Mouse (Mus musculus) cerebral cortex, adult 2 months (tissue): ENCODE measurements around the gene Mical3.

Experiments
- WGBS: fragments of 180-500 bp; shearing (Covaris S2); methylation state at CpG from one replicate; pipeline ENCODE4 v1.1.7; 2018; 5-methylcytosine and 5-hydroxymethylcytosine counted together

Gene Mical3

DNA sequence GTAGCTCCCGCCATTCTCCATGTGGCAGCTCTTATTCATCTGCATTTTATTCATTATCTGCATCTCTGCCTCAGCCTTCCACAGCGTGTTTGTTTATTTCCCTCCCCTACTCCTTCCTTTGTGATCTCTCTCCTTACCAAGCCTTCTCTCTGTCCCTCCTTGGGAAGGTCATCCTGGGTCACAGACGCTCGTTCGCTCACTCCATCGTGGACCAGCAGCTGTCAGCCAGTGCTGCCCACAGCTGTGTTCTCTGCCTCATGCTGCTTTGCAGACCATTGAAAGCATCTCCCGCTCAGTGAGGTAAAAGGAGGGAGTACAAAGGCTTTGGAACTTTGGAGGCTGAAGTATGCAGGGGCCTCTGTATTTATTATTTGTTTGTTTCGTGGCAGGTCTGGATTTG, 15.1 kb upstream of the Mical3 start:
- 75% methylated on average over 8 of the region's 8 CpGs for WGBS

- WGBS = 62% methylated on average over 13 of the region's 13 CpGs
Measured at GRCm38 (mm10) chr6:121145010-121145604, 14.3 kb upstream of the Mical3 start.

- WGBS = 64% methylated on average over 4 of the region's 4 CpGs
Measured at GRCm38 (mm10) chr6:121144066-121144465, 13.3 kb upstream of the Mical3 start.

DNA sequence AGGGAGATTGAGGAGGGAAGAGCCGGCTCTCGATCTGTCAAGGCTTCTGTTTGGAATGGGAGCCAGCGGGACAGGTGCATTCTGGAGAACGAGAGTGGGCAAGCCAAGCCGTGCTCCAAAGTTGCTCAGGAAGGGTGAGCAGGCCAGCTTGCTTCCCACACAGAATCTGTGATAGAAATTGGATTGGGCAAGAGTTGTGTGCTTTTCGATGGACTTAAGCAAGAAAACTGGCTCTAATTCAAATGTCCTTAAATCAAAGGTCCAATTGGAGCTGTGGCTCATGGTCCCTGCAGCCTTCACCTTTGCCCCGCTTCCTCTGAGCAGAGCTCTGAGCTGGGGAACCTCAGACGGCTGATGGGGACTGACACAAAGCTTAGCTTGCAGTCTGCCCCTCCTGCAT, 12.6 kb upstream of the Mical3 start:
- WGBS = 75% methylated on average over 8 of the region's 8 CpGs

DNA sequence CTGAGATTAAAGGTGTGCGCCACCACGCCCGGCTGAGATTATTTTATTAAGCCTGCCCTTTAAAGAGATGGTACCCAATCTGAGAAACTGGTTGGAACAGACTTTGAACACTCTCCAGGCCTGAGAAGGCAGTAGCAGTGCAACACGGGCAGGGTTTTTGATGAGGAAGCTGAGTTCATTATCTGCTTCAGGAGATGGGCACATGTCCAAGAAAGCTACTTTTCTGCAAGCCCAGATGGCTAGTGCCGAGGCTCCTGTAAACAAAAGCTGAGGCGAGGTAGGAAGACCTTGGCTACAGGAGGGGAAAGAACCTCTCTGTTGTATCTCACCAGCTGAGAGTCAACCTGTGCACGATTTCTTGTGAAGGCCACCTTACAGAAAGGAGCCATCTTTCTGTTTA, 11.5 kb upstream of the Mical3 start:
- 77% methylated on average over 7 of the region's 7 CpGs for WGBS

DNA sequence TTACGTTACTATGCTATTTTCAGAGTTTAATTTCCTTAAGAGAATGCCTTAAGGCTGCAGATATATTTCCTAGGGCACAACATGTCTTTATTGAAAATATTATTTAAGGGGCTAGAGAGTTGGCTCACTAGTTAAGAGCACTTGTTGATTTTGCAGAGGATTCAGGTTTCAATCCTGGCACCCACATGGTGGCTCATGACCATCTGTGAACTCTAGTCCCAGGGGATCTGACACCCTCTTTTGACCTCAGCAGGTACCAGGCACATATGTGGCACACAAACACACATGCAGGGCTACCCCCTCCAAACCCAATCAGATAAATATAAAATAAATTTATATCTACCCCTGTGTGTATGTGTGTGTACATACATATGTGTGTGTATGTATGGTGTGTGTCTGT, 8.5 kb upstream of the Mical3 start:
- 92% methylated on average over 1 of the region's 1 CpGs for WGBS

GRCm38 (mm10) chr6:121138338-121139040, 7.7 kb upstream of the Mical3 start:
- 85% methylated on average over 12 of the region's 12 CpGs for WGBS

DNA sequence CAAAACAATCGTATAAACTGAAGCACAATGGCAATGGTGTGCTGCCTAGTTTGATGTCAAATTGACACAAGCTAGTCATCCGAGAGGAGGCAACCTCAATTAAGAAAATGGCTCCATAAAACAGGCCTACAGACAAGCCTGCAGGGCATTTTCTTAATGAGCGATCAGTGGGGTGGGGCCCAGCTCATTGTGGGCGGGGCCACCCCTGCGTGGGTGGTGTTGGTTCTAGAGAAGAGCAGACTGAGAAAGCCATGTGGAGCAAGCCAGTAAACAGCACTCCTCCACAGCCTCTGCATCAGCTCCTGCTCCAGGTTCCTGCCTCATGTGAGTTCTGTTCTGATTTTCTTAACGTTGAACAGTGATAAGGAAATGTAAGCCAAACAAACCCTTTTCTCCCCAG, 6.4 kb upstream of the Mical3 start:
- WGBS = 59% methylated on average over 6 of the region's 6 CpGs

DNA sequence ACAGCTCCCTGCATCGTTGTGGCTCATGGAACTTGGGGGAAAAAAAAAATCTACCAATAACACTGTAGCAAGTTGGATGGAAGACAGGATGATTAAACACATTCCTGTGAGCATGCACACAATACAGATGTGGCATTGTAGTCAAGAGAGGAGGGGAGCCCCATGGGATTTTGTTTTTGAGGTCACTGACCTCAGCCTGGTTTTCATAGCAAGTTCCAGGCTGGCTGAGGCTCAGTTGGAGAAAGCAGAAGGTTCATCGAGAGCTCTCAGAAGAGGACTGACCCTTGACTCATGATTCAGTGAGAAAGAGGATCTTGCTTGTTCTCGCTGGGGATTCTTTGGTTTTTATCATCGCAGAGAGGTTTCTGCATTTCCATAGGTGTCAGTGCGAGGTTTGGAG, 4.1 kb upstream of the Mical3 start:
- WGBS = 83% methylated on average over 5 of the region's 5 CpGs

GRCm38 (mm10) chr6:121134249-121134648, 3.5 kb upstream of the Mical3 start:
- WGBS = 66% methylated on average over 3 of the region's 3 CpGs

- under 1% methylated on average over 32 of the region's 32 CpGs for WGBS
Measured at GRCm38 (mm10) chr6:121130039-121130705, 627 bp downstream of the Mical3 start.

- WGBS = 9% methylated on average over 21 of the region's 21 CpGs
Measured at GRCm38 (mm10) chr6:121129506-121129905, 1.3 kb downstream of the Mical3 start.

GRCm38 (mm10) chr6:121128736-121129135, 2.1 kb downstream of the Mical3 start:
- 61% methylated on average over 5 of the region's 5 CpGs for WGBS

- 55% methylated on average over 3 of the region's 3 CpGs for WGBS
Measured at GRCm38 (mm10) chr6:121127726-121128125, 3.1 kb downstream of the Mical3 start.

DNA sequence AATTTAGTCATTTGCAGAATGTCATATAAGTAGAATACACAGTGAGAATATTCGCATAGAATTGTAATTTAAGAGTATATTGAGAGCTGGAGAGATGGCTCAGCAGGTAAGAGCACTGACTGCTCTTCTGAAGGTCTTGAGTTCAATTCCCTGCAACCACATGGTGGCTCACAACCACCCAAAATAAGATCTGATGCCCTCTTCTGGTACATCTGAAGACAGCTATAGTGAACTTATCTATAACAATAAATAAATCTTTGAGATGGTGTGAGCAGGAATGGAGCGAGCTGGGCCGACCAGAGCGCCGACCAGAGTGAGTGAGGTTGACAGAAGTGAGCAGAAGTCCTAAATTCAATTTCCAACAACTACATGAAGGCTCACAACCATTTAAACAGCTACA, 4.6 kb downstream of the Mical3 start:
- WGBS = 93% methylated on average over 5 of the region's 5 CpGs

- WGBS = 76% methylated on average over 5 of the region's 5 CpGs
Measured at GRCm38 (mm10) chr6:121122739-121123241, 8.0 kb downstream of the Mical3 start.

DNA sequence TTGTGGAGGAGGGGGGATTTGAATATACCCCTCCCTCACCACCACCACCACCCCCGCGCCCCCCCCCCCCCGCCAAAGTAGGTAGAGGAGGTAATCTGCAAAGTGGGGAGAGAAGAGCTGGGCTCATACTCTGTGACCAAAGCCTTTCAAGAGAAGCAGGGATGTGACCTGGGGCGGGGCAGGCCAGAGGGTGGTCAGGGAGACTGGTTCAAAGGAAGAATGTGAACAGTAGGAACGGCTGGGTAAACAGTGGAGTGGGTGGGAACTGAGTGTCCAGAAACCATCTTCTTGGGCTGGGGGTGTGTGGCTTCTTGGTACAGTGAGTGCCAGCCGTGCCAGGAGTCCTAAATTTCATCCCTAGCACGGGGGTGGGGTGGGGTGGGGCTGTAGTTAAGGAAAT, 10.0 kb downstream of the Mical3 start:
- WGBS = 60% methylated on average over 7 of the region's 7 CpGs

DNA sequence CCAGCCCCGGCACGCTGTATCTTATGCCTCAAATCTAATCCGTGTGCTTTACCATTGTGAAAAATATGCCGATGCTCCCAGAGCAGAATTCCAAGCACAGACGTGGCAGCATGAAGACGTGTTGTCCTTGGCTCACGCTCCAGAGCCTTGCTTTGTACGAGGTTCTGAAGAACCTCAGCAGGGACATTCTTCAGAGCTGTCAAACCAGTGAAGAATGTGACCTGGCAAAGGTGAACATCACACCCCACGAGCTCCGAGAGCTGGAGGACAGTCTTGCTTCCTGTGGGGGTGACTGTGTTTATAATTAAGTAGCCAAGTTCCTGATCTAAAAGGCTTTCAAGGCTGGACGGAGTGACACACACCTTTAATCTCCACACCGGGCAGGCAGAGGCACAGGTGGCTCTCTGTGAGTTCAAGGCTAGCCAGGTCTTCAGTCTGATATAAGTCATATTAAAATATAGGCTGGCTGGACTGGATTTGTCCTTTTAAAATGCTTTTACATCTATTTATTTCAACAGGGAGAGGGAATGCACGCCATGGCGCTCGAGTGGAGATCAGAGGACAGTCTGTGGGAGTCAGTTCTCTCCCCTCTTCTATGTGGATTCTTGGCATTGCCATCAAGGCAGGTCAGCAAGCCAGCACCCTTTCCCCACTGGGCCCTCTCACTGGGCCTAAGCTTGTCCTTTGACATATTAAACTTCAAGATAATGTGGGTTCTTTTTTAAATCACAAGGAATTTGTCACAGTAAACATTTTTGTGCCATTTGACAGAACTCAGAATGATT, 12.6 kb downstream of the Mical3 start:
- 77% methylated on average over 15 of the region's 15 CpGs for WGBS

DNA sequence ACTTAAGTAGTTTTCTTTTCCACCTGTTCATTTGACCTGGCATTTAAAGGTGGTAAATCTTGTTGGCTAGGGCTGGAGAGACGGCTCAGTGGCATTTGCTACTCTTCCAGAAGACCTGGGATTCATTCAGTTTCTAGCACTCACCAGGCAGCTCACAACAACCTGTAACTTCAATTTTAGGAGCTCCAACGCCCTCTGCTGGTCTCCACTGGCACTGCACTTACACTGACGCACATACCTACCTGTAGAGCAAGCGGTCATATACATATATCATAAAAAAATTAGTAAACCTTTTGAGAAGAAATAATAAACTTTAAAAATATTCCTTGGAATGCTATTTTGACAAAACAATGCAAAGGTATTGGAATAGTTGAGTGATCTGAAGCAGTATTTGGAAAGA, 13.7 kb downstream of the Mical3 start:
- WGBS = 76% methylated on average over 4 of the region's 4 CpGs

DNA sequence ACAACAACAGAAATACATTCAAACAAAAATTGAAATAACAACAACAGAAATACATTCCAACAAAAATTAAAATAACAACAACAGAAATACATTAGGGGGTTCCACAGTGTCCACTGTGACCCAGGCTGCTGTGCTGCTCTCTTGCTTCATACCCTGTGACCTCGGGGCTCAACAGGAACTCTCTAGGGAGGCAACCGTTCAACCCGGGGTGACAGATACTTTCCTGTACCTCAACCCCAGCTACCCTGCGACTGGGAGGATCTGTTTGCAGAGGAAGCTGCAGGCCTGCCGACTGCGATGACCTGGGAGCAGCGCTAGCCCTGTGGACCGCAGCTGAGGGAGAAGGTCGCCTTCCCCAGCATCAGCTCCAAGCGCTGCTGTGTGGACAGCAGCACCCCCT, 14.4 kb downstream of the Mical3 start:
- 75% methylated on average over 10 of the region's 10 CpGs for WGBS

- WGBS = 65% methylated on average over 10 of the region's 10 CpGs
Measured at GRCm38 (mm10) chr6:121111448-121112055, 19.2 kb downstream of the Mical3 start.
